Mouse (Mus musculus) cerebellum, adult 9-11 months (tissue): ENCODE measurements around the gene Mboat7.
A peak's percentile ranks its signal among the peaks of the same experiment; 100 is the strongest.

Source experiments
- DNase-seq: peaks from one replicate; pipeline ENCODE4 v3.0.0; 2022

The Mboat7 gene

DNA sequence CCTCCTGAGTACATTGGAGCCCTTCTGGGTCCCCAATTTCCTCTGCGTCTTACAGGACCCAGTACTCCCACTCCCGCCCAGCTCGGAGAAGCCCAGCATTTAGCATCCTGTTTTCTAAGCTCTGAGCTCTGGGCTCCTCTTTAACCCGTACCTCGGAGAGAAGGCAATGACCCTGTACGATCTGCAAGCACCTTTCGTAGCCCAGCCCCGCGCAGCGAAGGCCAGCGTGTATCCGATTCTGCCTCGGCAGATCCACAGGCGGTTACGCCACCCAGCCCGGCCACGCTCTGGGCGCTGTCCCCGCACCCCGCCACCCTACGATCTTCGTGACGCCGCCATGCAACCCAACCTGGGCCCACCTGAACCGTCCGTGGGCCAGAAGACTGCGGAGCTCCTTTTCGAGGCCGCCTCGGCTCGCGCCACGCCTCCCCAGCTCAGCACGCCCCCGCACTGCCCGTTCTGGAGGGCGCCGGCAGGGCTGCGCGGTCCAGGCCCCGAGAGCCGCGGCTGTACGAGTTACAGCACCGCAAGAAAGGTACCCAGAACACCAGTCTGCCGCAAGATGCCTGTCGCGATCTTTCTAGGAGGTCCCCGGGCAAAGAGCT, 839 bp downstream of the Mboat7 start, which contains the start of gene Tsen34:
TSS of gene Tsen34 (plus strand) at position 482 of the 605 bp plus-strand sequence.
- DNase-seq, result no peak

DNA sequence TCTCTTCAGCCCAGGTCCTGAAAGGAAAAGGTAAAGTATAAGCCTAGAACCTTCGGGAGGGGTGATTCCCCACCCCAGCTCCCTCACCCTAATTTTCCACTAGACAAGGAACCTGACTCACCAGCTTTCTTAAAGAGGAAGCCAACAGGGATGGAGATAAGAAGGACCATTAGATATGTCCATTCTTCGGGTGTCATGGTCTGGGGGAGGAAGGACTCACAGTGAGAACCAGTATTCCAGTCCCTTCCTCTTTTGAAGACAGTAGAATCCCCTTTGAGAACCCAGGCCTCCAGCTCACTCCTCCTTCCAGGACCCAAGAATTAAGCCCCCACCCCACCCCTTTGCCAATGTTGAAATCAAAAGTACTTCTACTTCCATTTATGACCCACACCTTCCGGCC, 1.4 kb downstream of the Mboat7 start:
- peak; percentile 49 for DNase-seq

DNA sequence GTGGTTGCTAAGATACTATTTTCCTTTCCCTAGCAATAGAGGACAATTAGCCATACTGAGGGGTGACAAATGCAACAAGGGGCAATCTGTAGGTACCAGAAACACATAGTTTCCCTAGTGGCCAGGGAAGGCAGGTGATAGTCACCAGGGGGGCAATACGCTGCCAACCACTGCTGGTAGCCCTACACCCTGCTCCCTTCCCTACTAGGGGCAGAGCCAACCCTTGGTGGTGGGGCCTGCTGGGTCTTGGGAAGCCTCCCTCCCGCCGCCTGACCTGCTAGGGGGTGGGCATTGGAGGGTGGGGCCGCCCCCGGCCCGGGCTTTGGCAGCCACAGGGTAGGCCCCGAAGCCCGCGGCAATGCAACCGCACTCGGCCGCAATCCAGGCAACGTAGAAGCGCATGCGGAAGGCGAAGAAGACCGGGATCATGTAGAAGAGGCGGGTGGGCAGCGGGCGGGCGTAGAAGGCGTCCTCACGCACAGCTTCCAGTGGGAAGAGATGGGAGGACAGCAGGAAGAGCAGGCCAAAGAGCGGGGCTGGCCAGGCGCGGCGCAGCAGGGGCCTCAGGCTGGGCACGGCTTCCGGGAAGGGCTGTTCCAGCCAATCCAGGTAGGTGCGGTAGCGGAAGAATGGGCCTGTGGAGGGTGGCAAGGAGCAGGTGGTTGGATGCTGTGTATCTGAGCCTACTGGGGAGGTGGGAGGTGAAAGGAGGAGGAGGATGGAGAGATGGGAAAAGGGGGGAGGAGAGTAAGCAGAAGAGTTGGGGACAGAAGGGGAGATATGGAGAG, 7.7 kb downstream of the Mboat7 start:
- DNase-seq, result peak; percentile 83

DNA sequence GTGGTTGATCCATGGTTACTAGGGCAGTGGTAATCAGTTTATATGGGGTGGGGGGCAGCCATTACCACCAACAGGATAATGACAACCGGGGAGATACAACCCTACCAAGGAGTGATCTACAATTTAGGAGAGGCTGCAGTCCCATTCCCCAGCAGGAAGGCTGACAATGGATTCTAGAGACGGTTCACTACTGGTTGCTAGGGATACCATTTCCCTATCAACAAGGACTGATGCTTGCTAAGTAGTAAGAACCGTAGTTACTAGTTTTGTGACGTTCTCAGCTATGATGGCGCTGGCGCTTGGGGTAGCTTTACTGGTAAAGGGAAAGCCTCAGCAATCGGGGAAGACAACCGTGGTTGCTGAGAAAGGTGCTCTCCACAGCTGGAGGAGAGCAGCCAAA, 8.6 kb downstream of the Mboat7 start:
- DNase-seq, result no peak

DNA sequence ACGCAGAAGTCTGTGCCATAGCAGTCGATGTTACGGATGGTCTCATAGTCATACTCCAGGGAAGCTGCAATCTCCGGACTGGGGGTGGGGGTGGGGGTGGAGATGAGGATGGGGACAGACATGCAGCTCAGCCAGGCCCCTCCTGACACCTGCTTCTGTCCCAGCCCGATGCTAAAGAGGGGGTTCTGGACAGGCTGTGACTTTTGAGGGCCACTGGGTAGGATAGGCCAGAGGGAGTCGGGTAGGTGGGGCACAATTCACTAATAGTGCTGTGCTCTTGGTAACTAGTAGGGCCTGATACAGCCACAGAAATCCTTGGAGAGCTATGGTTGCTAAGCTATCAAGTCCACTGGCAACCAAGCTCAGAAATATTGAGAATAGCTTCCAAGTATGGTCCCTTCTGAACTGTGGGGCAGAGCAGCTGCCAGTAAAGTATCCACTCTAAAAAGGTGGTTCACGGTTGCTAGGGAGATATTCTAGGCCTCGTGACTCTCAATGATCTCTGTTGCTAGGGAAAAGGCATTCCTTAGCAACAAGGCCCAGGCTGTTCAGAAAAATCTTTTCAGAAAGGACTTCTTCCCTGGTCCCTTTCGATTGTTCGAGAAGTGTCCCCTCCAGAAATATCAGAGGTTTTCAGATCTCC, 9.3 kb downstream of the Mboat7 start:
- DNase-seq, result no peak

DNA sequence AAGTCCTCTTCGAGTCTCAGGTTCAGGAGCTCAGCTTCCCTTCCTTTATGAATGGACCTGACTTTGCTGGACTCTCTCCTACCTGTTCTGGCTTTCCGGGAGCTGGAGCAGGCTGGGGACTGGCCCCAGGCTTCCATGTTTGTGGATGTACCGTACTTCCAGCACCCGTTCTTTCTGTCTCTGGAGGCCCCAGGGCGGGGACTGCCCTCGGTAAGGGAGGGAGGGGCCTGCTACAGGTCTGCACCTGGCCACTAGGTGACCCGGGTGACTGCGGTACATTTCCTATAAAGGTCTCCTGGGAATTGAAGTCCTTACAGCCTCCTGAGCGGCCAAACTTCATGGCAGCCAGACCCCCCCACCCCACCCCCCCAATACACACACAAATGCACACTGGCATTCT, 16.0 kb downstream of the Mboat7 start, which contains the start of gene Tmc4:
TSS of gene Tmc4 (minus strand) at position 212 of the 400 bp plus-strand sequence.
- DNase-seq, result no peak

DNA sequence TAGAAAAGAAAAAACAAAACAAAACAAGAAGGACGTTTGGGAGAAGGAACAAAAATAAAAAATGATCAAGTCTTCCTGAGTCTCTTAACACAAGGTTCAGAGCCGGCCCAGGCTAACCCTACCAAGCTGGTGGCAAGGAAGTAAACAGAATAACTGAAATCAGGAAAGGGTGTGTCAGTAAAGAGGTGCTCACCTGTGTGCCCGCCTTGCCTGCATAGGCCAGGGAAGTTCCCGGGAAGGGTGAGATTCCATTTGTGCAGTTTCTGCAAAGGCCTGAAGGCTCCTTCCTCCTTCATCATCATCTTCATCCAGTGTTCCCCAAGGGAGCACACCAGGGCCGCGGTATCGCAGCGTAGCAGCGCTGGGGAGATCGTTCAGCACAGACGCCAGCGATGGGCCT, 17.0 kb downstream of the Mboat7 start:
- DNase-seq, result no peak

DNA sequence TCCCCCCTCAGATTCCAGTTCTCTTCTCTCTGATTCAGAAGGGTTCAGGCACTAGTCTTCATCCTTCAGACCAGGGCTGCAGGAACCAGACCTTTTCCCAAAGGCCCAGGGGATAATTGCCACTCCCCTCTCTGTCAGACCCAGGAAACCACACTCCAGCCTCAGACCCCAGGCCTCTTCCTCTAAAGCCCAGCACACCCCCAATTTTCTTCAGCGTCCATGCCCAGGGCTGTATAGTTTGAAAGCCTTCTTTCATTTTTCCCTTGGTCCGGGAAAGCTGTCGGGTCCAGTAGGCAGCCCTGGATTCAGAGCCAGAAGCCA, 18.1 kb downstream of the Mboat7 start:
- no peak for DNase-seq

DNA sequence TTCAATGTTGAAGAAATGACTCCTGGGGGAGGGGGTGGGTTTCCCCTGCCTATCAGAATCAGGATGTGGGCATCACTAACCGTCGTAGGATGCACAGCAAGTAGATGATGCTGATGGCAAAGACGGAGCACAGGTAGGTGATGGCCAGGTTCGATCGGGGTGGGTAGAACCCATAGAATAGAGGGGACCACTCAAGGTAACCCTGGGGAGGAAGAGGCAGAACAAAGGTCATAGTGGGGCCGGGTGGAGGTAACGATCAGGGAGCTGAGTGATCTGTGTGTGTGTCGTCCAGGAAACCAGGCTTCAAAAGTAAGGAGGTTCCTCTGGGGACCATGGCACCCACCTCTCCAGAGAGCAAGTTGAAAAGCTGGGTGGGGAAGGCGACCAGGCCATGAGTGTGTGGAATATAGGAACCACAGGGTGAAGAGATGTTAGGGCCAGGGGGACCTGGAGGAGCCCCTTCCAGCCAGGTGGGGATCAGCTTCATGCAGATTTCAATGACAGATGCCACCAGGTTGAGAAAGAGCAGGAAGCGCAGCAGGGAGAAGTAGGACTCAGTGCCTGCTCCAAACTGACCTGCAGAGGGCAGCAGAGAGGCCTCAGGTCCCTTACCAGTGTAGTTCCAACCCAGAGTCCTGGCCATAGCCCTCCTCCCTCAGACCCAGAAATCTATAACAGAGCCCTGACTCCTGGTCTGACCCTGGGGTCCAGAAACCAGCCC, 18.7 kb downstream of the Mboat7 start:
- DNase-seq, result peak; percentile 77

DNA sequence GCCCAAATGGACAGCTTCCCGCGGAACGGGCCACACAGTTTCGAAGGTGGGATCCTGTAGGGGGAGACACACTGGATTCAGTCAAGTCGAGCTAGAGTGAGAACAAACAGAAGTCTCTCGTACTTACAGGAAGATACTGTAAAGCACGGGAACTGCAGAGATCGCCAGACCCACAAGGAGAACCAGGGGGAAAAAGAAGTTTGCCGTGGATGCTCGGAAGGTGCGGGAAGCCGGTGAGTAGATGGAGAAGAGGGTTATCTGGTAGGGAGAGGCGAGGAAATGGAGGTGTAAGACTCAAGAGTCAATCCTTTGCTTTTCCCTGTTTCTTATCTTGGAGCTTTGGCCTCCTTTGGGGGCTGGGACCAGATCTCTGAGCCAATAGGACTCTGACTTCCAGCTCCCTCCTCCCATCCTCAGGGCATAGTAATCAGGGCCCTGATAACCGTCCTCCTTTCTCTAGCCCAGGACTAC, 26.4 kb downstream of the Mboat7 start:
- DNase-seq, result no peak

DNA sequence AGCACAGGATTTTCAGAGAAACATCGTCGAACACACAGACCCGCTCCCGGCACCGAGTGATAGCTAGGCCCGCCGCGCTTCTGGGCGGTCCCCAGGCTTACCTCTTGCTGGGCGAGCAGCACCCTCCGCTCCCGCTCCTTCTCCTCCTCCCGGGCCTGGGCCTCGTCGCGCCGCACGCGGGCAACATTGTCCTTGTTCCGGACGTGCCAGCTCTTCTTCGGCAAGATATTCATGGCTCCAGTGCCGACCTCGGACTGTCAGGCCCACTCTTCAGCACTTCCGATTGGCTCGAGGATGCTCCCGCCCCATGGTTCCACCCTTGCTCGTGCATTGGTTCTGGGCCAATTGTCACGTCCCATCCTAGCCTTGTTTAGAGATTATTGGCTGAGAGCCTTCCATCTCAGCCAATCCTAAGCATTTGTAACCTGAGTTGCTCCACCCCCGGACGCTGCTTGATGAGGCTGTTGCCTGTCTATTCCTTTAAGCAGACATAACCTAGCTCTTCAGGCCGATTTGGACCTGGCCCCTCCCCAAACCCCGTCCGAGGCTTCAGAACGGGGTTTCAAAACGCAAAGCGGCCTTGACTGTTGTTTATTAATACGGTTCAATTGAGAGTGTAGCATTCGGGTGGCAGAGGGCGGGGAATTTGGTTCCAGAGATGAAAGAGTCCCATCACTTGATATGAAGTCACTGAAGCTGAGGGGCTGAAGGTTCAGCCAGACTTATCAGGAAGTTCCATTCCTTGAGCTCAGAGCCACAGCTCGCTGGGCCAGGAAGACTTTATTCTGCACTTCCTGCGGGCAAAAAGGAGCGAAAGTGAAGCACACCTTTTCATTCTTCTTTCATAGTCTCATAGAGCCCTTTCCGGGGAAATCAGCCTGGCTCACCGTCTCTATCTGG, 27.9 kb downstream of the Mboat7 start, which contains the start of gene Leng1:
TSS of gene Leng1 (minus strand) at position 626 of the 900 bp plus-strand sequence.
- DNase-seq, result peak; percentile 98

DNA sequence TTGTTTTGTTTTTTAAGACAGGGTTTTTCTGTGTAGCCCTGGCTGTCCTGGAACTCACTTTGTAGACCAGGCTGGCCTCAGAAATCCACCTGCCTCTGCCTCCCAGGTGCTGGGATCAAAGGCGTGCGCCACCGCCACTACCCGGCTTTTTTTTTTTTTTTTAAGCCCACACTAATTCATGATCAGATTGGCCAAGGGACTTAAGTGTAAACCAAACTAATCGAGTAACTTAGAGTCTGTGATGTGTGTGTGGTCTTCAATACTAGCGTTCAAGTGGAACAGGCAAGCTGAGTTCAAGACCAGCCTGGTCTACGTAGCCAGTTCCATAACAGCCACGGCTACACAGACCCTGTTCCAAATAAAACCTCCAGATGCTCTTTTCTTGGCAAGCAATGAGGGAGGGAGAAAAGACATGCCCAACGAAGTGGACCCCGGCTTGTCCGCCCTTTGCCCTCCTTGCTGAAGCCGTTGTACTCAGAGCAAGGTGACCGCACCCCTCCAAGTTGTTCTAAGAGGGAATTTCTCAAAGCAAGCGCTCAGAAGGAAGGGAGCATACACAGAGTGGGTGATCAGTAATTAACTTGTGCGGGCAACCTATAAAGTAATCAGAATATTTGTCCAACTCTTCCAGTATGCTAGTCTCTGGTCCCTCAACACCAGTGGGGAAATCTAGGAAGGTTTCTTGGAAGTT, 28.7 kb downstream of the Mboat7 start:
- DNase-seq, result peak; percentile 48

DNA sequence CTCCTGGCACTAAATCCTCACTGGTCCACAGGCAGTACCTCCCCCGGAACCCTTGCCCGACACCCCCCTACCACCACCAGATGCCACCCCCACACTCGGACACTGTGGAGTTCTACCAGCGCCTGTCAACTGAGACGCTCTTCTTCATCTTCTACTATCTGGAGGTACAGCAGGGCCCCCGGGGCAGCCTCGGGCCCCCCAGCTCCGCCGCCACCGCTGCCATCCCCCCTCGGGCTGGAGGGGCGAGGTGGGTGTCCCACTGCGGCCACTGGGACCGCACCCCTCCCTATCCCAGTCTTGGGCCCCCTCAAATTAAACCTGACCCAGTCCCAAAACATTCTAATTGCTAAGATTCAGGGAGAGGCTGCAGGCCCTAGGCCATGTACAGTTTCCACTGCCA, 34.7 kb downstream of the Mboat7 start:
- DNase-seq, result no peak

DNA sequence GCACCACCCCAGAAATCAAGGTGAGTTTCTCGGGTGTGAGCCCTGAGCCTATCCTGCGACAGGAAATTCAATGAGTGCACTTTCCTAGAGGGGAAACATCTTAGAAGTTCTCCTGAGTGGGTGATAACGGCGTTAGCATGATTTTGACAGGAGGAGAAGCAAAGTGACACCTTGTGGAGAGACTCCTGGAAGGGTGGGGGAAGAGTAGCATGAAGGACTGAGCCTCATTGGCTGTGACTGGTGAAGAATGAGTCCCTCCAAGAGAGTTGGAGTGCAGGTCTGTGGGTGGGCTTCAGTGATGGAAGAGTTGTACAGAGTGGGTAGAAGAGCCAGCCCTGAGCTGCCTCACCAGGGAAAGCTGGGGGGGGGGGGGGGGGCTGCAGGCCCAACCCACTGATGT, 36.4 kb downstream of the Mboat7 start:
- DNase-seq, result no peak

DNA sequence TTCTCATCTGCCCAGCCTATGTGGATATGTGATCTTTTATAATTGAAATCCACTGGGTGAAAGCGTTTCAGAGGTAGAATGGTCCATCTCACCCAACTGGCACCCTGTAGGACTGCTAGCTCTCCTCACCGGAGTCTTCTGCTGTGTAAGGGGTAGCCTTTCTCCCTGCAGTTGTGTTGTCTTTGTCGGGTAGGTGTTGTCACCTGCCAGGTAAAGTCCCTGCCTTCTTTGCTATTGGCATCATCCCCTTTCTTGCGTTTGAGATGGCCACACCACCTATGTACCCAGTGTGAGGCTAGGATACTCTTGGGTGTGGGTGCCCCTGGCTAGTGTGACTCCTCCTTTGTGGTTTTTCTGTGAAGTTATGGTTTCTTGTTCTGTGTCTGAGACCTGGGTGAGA, 46.7 kb downstream of the Mboat7 start:
- DNase-seq, result no peak

DNA sequence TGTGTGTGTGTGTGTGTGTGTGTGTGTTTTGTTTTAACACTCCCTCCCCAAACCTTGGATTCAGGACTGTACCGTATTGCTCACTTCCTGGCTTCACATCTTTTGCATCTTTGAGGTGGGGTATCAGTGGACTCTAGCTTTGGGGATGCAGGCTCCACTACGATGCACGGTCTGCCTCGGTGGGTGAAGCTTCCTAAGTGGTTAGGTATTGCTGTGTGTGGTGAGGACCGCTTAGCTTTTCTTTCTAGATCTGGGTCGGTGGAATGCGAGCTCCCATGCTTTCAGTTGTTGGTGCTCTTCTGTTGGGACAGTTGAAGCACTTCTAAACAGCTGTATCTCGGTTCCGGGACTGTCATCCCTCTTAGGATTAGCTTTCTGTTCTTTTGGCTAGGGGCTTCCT, 47.1 kb downstream of the Mboat7 start:
- no peak for DNase-seq

DNA sequence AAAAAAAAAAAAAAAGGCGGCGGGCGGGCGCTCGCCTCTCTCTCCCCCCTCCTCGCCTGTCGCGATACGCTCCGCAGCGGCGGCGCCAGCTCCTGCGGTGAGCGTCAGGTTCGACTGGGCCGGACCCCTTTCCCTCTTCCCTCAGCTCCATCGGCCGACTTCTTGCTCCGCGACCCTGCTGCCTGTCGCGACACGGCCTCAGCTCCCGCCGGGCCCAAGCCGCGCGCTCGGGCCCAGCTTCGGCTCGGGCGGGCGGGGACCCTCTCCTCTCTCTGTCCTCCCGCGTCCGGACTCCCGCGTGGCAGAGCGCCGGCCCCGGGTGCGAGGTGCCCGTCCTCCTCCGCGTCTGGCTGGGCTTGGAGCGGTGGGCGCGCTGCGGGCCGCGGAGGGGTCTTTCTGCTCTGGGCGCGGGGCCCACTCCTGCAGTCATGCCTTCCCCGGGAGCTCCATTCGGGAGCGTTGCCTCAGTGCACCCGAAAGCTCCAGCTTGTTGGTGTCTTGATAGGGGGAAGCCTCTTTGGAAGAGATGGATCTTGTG, 47.8 kb downstream of the Mboat7 start:
- no peak for DNase-seq

DNA sequence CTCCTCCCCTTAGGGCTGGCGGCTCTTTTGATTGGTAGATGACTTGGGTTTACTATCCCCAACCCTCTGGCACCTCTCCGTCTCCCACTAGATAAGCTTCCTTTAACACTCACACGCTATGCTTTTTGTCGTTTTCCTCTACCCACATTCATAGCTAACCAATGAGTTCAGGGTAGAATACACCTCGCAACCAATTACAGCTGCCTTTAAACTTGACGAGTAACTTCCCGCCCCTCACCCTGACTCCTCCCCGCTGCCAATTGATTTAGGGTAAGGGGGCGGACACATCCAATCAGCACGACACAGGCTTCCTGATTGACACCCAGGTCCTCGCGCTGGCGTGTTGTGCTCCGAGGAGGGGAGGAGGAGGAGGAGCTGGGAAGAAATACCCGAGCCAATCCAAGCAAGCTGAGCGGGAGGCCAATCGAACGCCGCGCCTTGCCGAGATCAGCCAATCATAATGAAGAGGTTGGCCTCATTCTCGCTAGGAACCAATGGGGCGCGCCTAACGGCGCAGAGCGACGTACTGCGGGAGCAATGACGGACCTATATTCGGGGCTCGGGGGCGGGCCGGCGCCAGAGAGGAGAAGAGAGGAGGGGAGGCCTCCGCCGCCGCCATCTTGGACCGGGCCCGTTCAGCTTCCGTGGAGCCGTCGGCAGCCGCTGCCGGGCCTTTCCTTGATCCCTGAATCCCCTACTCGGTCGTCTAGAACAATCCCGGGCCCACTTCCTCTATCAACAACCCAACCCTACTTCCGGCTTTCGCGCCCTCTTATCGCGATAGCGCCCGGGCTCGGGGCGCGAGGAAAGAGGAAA, 48.4 kb downstream of the Mboat7 start, which contains the start of gene Cnot3:
TSS of gene Cnot3 (plus strand) at position 597 of the 816 bp plus-strand sequence.
- peak; percentile 100 for DNase-seq

DNA sequence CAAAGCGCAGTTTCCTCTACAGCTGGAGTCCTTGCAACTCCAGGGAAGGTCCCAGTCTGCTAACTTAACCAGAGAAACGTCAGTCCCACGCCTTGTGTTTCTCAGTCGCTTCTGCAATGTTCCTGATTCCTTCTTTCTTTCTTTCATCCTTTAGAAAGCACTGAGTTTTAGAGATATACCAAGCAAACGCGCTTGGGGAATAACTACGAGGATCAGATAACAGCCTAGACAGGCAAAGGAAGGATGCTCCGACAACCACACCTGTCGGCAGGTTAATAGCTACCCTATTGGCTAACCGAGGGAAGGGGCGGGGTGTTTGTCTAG, 49.0 kb downstream of the Mboat7 start:
- DNase-seq, result no peak

DNA sequence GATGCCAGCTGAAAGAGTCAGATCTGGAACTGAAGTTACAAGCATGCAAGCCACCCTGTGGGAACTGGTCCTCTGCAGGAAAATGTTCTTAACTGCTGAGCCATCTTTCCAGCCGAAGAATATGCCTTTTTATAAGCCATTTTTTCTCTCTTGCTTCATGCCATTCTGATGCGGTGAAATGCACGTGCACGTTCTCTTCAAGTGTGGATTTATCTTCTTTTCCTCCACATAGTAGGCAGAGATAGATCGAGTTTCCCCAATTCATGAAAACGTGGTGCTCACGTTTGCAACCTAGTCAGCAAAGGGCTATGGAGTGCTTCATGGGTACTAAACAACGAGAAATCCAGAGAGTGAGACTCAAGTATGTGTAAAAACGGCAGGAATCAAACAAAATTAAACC, 49.5 kb downstream of the Mboat7 start:
- DNase-seq, result no peak
